Mouse (Mus musculus) brain, adult 2 months (tissue): ENCODE results near the gene Csdc2.
A peak's percentile ranks its signal among the peaks of the same experiment; 100 is the strongest.
"Not testable (repeated sequence)": the region's sequence is repeated elsewhere in the genome, so short reads cannot be mapped to it uniquely, and the experiment has no call there.

ENCODE experiments used
- DNase-seq: peaks from one replicate; pipeline ENCODE4 v3.0.0; 2011; ENCODE audit warnings: low read depth, low spot score

Csdc2 gene

GRCm38 (mm10) chr15:81936679-81937078, at the start of gene Csdc2:
Gene Csdc2, plus strand, starts transcription at chr15:81936759.
- peak; percentile 94 for DNase-seq

- DNase-seq: no peak
These were observed 49.6 kb upstream of the Csdc2 start for GRCm38 (mm10) chr15:81886795-81887550.

- DNase-seq: peak; percentile 71
These were observed 47.4 kb upstream of the Csdc2 start for GRCm38 (mm10) chr15:81889175-81889574.

- peak; percentile 83 for DNase-seq
These were observed 45.3 kb upstream of the Csdc2 start for GRCm38 (mm10) chr15:81891140-81891802.

- DNase-seq: no peak
These were observed 44.6 kb upstream of the Csdc2 start for GRCm38 (mm10) chr15:81891822-81892580.

- no peak for DNase-seq
These were observed 42.6 kb upstream of the Csdc2 start for GRCm38 (mm10) chr15:81894002-81894401.

- DNase-seq: peak; percentile 60
These were observed 40.2 kb upstream of the Csdc2 start for GRCm38 (mm10) chr15:81896407-81896806.

GRCm38 (mm10) chr15:81897607-81898285, 38.8 kb upstream of the Csdc2 start:
- DNase-seq: no peak

- peak; percentile 72 for DNase-seq
These were observed 37.8 kb upstream of the Csdc2 start for GRCm38 (mm10) chr15:81898751-81899150.

- DNase-seq: peak; percentile 82
These were observed 31.6 kb upstream of the Csdc2 start for GRCm38 (mm10) chr15:81904939-81905338.

- DNase-seq: no peak
These were observed 28.6 kb upstream of the Csdc2 start for GRCm38 (mm10) chr15:81907953-81908352.

GRCm38 (mm10) chr15:81908767-81909166, 27.8 kb upstream of the Csdc2 start:
- DNase-seq: not testable (repeated sequence)

GRCm38 (mm10) chr15:81912498-81912897, 24.1 kb upstream of the Csdc2 start:
- no peak for DNase-seq

GRCm38 (mm10) chr15:81914668-81915067, 21.9 kb upstream of the Csdc2 start:
- DNase-seq: no peak

- no peak for DNase-seq
These were observed 20.9 kb upstream of the Csdc2 start for GRCm38 (mm10) chr15:81915663-81916062.

- DNase-seq: no peak
These were observed 19.4 kb upstream of the Csdc2 start for GRCm38 (mm10) chr15:81917201-81917600.

GRCm38 (mm10) chr15:81917621-81918463, 18.7 kb upstream of the Csdc2 start:
- peak; percentile 85 for DNase-seq

GRCm38 (mm10) chr15:81919062-81919461, 17.5 kb upstream of the Csdc2 start:
- DNase-seq: peak; percentile 61

GRCm38 (mm10) chr15:81920546-81921217, 15.9 kb upstream of the Csdc2 start:
- peak; percentile 82 for DNase-seq

GRCm38 (mm10) chr15:81921255-81921654, 15.3 kb upstream of the Csdc2 start:
- no peak for DNase-seq
